Mouse (Mus musculus): ENCODE measurements at regions not wholly inside any gene's neighbourhood (a gene's known extent, or its start where the extent isn't known, plus 50 kb on each side); places are given as distances from the start of the nearest gene placed in this dataset.

GRCm38 (mm10) chr8:115768631-115769030, 61.0 kb upstream of the Maf start:
- TF ChIP-seq CTCF (IDR thresholded peaks at IDR 0.05 in 2 of 3, conservative IDR thresholded peaks at IDR 0.05 in 1 of 3; ENCODE audit: control insufficient read depth in 1 of 3, insufficient read depth in 1 of 3, low read depth in 2 of 3, low read length in 3 of 3, poor library complexity in 1 of 3, severe bottlenecking in 1 of 3) (no peak), HCFC1 (IDR thresholded peaks at IDR 0.05; ENCODE audit: low read depth, low read length) (no peak), POLR2A (IDR thresholded peaks at IDR 0.05; ENCODE audit: control insufficient read depth in 1 of 2, insufficient read depth in 1 of 2, low read depth in 1 of 2, low read length in 2 of 2, poor library complexity in 1 of 2) (no peak), ZKSCAN1 (IDR thresholded peaks at IDR 0.05; ENCODE audit: low read depth, low read length) (no peak), E2F4 (IDR thresholded peaks at IDR 0.05; ENCODE audit: borderline replicate concordance, low read depth, low read length) (no peak), TAL1 (IDR thresholded peaks at IDR 0.05; ENCODE audit: low read length) (no peak), RCOR1 (IDR thresholded peaks at IDR 0.05; ENCODE audit: low read depth, low read length) (no peak), CHD2 (IDR thresholded peaks at IDR 0.05; ENCODE audit: low read length) (no peak), BHLHE40 (IDR thresholded peaks at IDR 0.05; ENCODE audit: borderline replicate concordance, low read depth, low read length) (no peak)

Data from MEL (cell line).